Mouse (Mus musculus) spleen, postnatal 14 days (tissue): ENCODE results near the gene Cox7c.
"Not testable (repeated sequence)": the region's sequence is repeated elsewhere in the genome, so short reads cannot be mapped to it uniquely, and the experiment has no call there.

ENCODE experiments used
- DNase-seq, 2 experiments: peaks; one replicate each; pipeline ENCODE4 v3.0.0; 2021 to 2022; ENCODE audit warnings: low spot score in 2 of 2

Gene Cox7c

GRCm38 (mm10) chr13:86046254-86046951 lies at the start of gene Cox7c:
Gene Cox7c, minus strand, starts transcription at chr13:86046904.
- peak; percentile 61 to 68 for DNase-seq

- no peak for DNase-seq
Observed at GRCm38 (mm10) chr13:86068011-86068724, 21.5 kb upstream of the Cox7c start.

- no peak for DNase-seq
Observed at GRCm38 (mm10) chr13:86067508-86067907, 20.8 kb upstream of the Cox7c start.

GRCm38 (mm10) chr13:86054091-86054490 lies 7.4 kb upstream of the Cox7c start:
- not testable (repeated sequence) for DNase-seq

GRCm38 (mm10) chr13:86004907-86005675 lies 41.6 kb downstream of the Cox7c start:
- no peak for DNase-seq
